3 mouse cellular contexts compared by ENCODE assay signal in genomic region chr8:124836273-124836672, GRCm38 (mm10).
TF ChIP-seq lines count a peak whose summit lies in the region.

No protein-coding gene starts in this region.

TF ChIP-seq in CH12.LX, 34 proteins besides CTCF, POLR2A, EP300 and RAD21:
- TF ChIP-seq JUN (IDR thresholded peaks at IDR 0.05; ENCODE audit: insufficient read depth, low read depth, low read length) (no peak), ETS1 (conservative IDR thresholded peaks at IDR 0.05; ENCODE audit: low read depth, low read length) (no peak), POLR2AphosphoS2 (IDR thresholded peaks at IDR 0.05; ENCODE audit: low read depth, low read length) (peak; percentile 12; the same call in 1 of the 2 replicates), PAX5 (IDR thresholded peaks at IDR 0.05; ENCODE audit: low read length) (no peak)
TF ChIP-seq in CH12.LX: peak in this region for 1.

TF ChIP-seq in MEL, 35 proteins besides CTCF, POLR2A, EP300 and RAD21:
- TF ChIP-seq UBTF (IDR thresholded peaks at IDR 0.05; ENCODE audit: borderline replicate concordance, insufficient read depth, low read depth, low read length), result no peak
- 0 out of 2 replicates have a peak, but pooled peaks have one; percentile 56 for TF ChIP-seq POLR2AphosphoS2 (IDR thresholded peaks at IDR 0.05; ENCODE audit: low read length)

TF ChIP-seq in myocyte, 11 proteins besides CTCF, POLR2A, EP300 and RAD21:
- TF ChIP-seq USF1 (IDR thresholded peaks at IDR 0.05; ENCODE audit: low read depth) (no peak), POLR2AphosphoS2 (IDR thresholded peaks at IDR 0.05; ENCODE audit: insufficient read length, low read depth) (peak; percentile 70), TCF12 (IDR thresholded peaks at IDR 0.05; ENCODE audit: insufficient read depth, poor library complexity, severe bottlenecking) (no peak), CEBPB (IDR thresholded peaks at IDR 0.05; ENCODE audit: insufficient read depth, poor library complexity, severe bottlenecking) (no peak), REST (IDR thresholded peaks at IDR 0.05; ENCODE audit: insufficient read depth, insufficient read length) (no peak), E2F4 (IDR thresholded peaks at IDR 0.05; ENCODE audit: insufficient read depth) (no peak)
